Mouse (Mus musculus) C2C12 (cell line): ENCODE measurements around the gene Eml2. TPM values are rescaled to one million over a fixed set of nuclear protein-coding genes. Genes with fewer than 3 reads are reported as not detected.

Experiments used
- H3K27me3 ChIP-seq: one replicate; pipeline ENCODE4 v1.6.1; 2011; ENCODE audit not compliant: control insufficient read depth, insufficient read depth, insufficient read length
- H3K36me3 ChIP-seq: one replicate; pipeline ENCODE4 v1.6.1; 2011; ENCODE audit not compliant: control insufficient read depth, insufficient read depth
- H3K4me3 ChIP-seq: one replicate; pipeline ENCODE4 v1.5.1; 2011; ENCODE audit warnings: mild to moderate bottlenecking, control low read depth; ENCODE audit not compliant: poor library complexity, insufficient read depth, severe bottlenecking
- H3K79me2 ChIP-seq: one replicate; pipeline ENCODE4 v1.6.1; 2011; ENCODE audit not compliant: control insufficient read depth, insufficient read depth
- H3K79me3 ChIP-seq: one replicate; pipeline ENCODE4 v1.6.1; 2011; ENCODE audit warnings: low read depth, control low read depth
- H3ac ChIP-seq: one replicate; pipeline ENCODE3; 2011; ENCODE audit warnings: low read depth; ENCODE audit not compliant: control insufficient read depth, insufficient read length
- CEBPB ChIP-seq: IDR thresholded peaks from one replicate; pipeline ENCODE4 v1.6.1; 2011; ENCODE audit warnings: low read depth, mild to moderate bottlenecking, control low read depth, moderate library complexity
- CTCF ChIP-seq: IDR thresholded peaks from one replicate; pipeline ENCODE4 v1.5.1; 2011; ENCODE audit not compliant: control insufficient read depth, insufficient read depth, insufficient read length
- FOSL1 ChIP-seq: IDR thresholded peaks from one replicate; pipeline ENCODE4 v1.8.0; 2011; ENCODE audit warnings: mild to moderate bottlenecking, low read length; ENCODE audit not compliant: poor library complexity, insufficient read depth, severe bottlenecking
- MAX ChIP-seq: IDR thresholded peaks from one replicate; pipeline ENCODE4 v1.6.1; 2011; ENCODE audit warnings: mild to moderate bottlenecking, control low read depth
- MYOD1 ChIP-seq: IDR thresholded peaks from one replicate; pipeline ENCODE4 v1.6.1; 2011; ENCODE audit warnings: low read depth; ENCODE audit not compliant: control insufficient read depth, insufficient read length
- MYOG ChIP-seq: IDR thresholded peaks from one replicate; pipeline ENCODE4 v1.6.1; 2011; ENCODE audit not compliant: control insufficient read depth, insufficient read length; ENCODE audit errors: extremely low read depth
- USF1 ChIP-seq: IDR thresholded peaks from one replicate; pipeline ENCODE4 v1.6.1; 2011; ENCODE audit warnings: low read depth, mild to moderate bottlenecking, control low read depth, moderate library complexity
- polyA plus RNA-seq: library from polyadenylated mRNA; unstranded; fragments of >200 nt; fragmentation: generic; extraction: Trizol; gene quantifications from one replicate; pipeline ENCODE4 v1.2.1, GENCODE M21; 2012; ENCODE audit warnings: missing spikeins

The Eml2 gene
- polyA plus RNA-seq, 1 experiment, result 16.4 TPM

DNA sequence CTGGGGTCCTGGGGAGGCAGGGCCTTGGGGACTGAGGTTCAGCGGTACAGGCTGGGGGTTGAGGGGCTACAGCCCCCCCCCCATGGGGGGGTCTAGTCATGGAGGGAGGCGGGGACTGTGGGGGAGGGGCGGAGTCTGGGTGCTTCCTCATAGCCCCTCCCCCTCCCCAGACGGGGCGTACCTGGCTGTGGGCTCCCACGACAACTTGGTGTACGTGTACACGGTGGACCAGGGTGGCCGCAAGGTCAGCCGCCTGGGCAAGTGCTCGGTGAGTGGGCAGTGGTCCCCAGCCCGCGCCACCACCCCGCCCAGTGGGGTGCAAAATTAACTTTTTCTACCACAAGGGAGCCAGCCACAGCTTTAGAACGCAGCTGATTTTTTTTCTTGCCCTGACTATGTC, 25.4 kb downstream of the Eml2 start:
- Histone ChIP-seq H3ac (no peak overlapping the region), H3K27me3 (no peaks in the 10 kb centered on the region), H3K4me3 (no peak overlapping the region), H3K79me3 (no peaks in the 10 kb centered on the region), H3K36me3 (no peaks in the 10 kb centered on the region), H3K79me2 (no peaks in the 10 kb centered on the region)
- no peak for TF ChIP-seq MAX
- TF ChIP-seq MYOG, result no peak
- TF ChIP-seq FOSL1, result no peak
- TF ChIP-seq MYOD1, result no peak
- no peak for TF ChIP-seq USF1
- TF ChIP-seq CEBPB, result no peak
- TF ChIP-seq CTCF, result no peak

DNA sequence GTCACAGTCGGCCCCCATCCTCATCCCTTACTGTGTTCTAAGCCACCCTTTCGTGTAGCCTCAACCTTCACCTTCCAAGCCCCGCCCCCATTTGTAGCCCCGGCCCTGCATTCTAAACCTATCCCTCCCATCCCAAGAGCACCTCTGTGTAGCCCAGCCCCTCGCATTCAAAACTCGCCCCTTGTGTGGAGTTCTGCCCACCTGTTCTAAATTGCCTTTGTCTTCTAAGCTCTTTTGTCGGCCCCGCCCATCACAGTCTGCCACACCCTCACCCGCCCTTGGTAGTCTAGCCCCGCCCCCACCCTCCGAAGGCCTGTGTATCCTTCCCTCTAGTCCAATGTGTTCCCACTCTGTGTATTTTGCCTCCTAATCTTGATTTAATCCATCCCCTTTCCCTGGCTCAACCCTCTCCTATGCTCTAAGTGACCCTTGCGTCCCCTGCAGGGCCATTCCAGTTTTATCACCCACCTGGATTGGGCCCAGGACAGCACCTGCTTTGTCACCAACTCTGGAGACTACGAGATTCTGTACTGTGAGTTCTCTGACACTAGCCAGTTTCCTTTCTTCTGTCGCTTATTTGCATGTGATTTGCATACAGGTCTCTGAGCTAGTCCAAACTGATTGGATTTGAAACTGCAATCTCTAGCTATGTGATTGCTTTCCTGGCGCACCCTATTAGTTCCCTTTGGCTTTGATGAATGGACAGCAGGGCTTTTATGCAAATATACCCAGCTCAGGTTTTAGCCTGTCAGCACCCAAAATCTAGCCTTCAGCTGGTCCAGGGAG, 26.0 kb downstream of the Eml2 start:
- no peak overlapping the region for H3ac ChIP-seq
- H3K79me2 ChIP-seq, result no peaks in the 10 kb centered on the region
- no peaks in the 10 kb centered on the region for H3K36me3 ChIP-seq
- H3K4me3 ChIP-seq, result no peak overlapping the region
- no peaks in the 10 kb centered on the region for H3K27me3 ChIP-seq
- no peaks in the 10 kb centered on the region for H3K79me3 ChIP-seq
- TF ChIP-seq MYOG (no peak), FOSL1 (no peak)

DNA sequence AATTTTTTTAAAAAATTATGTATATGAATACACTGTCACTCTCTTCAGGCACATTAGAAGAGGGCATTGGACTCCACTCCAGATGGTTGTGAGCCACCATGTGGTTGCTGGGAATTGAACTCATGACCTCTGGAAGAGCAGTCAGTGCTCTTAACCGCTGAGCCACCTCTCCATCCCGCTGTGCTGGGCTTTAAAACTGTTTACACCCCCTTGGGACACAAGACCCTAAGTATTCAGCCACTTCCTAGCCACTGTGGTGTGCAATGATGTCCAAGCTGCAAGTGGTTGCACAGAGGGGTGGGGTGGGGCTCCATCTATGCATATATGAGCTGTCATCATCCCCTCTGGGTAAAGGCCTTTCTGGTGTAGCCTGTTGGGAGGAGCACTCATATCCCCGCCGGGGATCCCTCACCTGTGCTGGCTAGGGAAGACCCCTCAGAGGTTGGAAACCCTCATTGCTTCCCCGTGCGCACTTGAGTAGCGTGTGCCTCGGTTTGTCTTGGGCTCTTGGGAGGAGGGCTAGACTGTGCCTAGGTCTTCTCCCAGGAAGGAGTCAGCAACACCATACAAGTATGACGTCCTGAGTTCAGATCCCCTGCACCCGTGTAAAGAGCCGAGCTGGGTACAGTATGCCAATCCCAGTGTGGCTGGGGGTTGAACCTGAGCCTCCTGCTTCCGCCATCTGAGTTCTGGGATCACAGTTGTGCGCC, 32.1 kb downstream of the Eml2 start:
- no peak overlapping the region for H3K4me3 ChIP-seq
- TF ChIP-seq CEBPB, result no peak
- no peak for TF ChIP-seq CTCF
- no peak for TF ChIP-seq FOSL1
- TF ChIP-seq MAX, result no peak
- TF ChIP-seq MYOD1, result no peak
- no peak for TF ChIP-seq USF1
- TF ChIP-seq MYOG, result no peak
- no peaks in the 10 kb centered on the region for H3K79me3 ChIP-seq
- H3K36me3 ChIP-seq, result no peaks in the 10 kb centered on the region
- H3K27me3 ChIP-seq, result peaks cover 7% of the 10 kb centered on the region
- H3K79me2 ChIP-seq, result no peaks in the 10 kb centered on the region
- H3ac ChIP-seq, result no peak overlapping the region

DNA sequence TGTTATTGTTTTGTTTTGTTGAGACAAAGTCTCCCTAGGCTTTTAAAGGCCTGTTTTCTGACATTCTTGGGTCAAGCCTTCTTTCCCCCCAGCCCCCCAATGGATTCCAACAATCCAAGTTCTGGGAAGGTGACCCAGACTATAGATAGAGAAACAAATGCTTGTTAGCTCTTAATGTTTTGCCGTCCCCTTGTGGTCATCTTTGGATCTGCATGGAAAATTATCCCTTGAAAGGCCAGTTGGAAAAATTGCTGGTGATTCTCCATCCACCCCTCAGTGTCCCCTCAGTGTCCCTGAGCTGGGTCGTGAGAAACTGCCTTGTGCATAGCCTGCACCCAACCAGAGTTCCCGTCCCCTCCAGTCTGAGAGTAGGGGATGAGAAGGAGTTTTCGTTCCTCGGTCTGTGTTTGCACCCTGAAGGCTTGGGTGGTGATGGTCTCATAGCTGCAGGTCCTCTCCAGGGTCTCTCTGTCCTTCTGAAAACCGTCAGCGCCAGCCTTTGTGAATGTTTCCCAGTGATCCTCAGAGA, 32.8 kb downstream of the Eml2 start:
- Histone ChIP-seq H3K4me3 (no peak overlapping the region), H3K27me3 (peaks cover 7% of the 10 kb centered on the region), H3K79me2 (no peaks in the 10 kb centered on the region), H3K79me3 (no peaks in the 10 kb centered on the region), H3ac (no peak overlapping the region), H3K36me3 (no peaks in the 10 kb centered on the region)
- no peak for TF ChIP-seq CEBPB
- TF ChIP-seq MAX, result no peak
- no peak for TF ChIP-seq FOSL1
- no peak for TF ChIP-seq MYOD1
- TF ChIP-seq USF1, result no peak
- no peak for TF ChIP-seq CTCF
- no peak for TF ChIP-seq MYOG

DNA sequence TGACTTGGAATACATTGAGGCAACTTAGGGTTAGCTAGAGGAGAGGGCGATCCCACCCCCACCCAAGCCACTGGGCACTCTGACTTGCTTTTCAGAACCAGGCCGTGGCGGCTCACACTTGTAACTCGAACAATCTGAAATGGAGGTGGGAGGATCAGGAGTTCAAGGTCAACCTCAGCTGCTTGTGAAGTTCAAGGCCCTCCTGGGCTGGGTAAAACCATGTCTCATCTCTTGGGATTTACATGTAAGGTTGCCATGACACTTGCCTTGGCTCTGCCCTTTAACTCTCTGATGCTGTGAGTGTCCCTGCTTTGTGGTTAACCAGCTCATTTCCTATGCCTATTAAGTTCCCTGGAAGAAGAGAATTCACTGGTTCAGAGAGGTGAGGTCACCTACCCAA, 33.3 kb downstream of the Eml2 start:
- Histone ChIP-seq H3ac (no peak overlapping the region), H3K79me3 (no peaks in the 10 kb centered on the region), H3K4me3 (no peak overlapping the region), H3K36me3 (no peaks in the 10 kb centered on the region), H3K79me2 (no peaks in the 10 kb centered on the region), H3K27me3 (peaks cover 12% of the 10 kb centered on the region)
- TF ChIP-seq FOSL1, result no peak
- no peak for TF ChIP-seq CTCF
- TF ChIP-seq MYOG, result no peak
- no peak for TF ChIP-seq MYOD1
- TF ChIP-seq MAX, result no peak
- TF ChIP-seq CEBPB, result no peak
- TF ChIP-seq USF1, result no peak

DNA sequence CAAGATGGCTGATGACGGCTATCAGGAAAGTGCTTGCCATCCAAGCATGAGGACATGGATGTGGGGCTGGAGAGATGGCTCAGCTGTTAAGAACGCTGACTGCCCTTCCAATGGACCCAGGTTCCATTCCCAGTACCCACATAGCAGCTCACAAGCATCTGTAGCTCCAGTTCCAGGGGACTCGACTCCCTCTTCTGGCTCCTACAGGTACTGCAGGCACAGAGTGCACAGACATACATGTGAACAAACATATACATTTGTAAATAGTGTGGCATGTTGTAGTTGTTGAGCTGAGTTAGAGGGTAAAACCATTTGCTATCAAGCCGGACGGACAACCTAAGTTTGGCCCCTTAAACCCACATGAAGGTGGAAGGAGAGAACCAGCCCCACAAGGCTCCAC, 33.8 kb downstream of the Eml2 start:
- Histone ChIP-seq H3K27me3 (peaks cover 13% of the 10 kb centered on the region), H3ac (no peak overlapping the region), H3K79me2 (no peaks in the 10 kb centered on the region), H3K4me3 (no peak overlapping the region), H3K79me3 (no peaks in the 10 kb centered on the region), H3K36me3 (no peaks in the 10 kb centered on the region)
- TF ChIP-seq FOSL1 (no peak), MAX (no peak), CTCF (no peak), MYOD1 (no peak), CEBPB (no peak), USF1 (no peak), MYOG (no peak)
